Mouse (Mus musculus): ENCODE results near the gene Mterf2.

GRCm38 (mm10) chr10:85102247-85103084 lies 25.4 kb downstream of the Mterf2 start, which contains the start of the genes Fhl4 and Tmem263:
- TF ChIP-seq CTCF (IDR thresholded peaks at IDR 0.05; ENCODE audit: extremely low read depth, insufficient read length, insufficient replicate concordance, low read depth, low read length) (0 out of 2 replicates have a peak, but pooled peaks have one; percentile 17), POLR2A (IDR thresholded peaks at IDR 0.05; ENCODE audit: low read depth, low read length) (peak; percentile 31; the same call in 1 of the 2 replicates)

Measured in small intestine, adult 2 months (tissue).